ENCODE assay signal across 8 mouse cellular contexts in genomic region chr13:30888480-30888879, GRCm38 (mm10). TPM values are rescaled to one million over a fixed set of nuclear protein-coding genes. Genes with fewer than 3 reads are reported as not detected.
DNase-seq lines count a peak whose midpoint lies in the region; ATAC-seq lines count a peak whose summit lies in the region.

No protein-coding gene starts in this region.

- H3K4me2 ChIP-seq in embryonic facial prominence, embryonic 14.5 days (ENCODE audit: low read depth, low read length), result no peak overlapping the region
- H3K4me2 ChIP-seq in midbrain, embryonic 12.5 days (replicated peaks), result no peak overlapping the region

- no peaks in the 10 kb centered on the region for H3K4me1 ChIP-seq in embryonic facial prominence, embryonic 14.5 days (ENCODE audit: control insufficient read depth, insufficient read depth, low read length)
- no peaks in the 10 kb centered on the region for H3K4me1 ChIP-seq in midbrain, embryonic 12.5 days

- H3K9ac ChIP-seq in embryonic facial prominence, embryonic 14.5 days (ENCODE audit: low read depth, low read length), result no peak overlapping the region
- no peak overlapping the region for H3K9ac ChIP-seq in midbrain, embryonic 12.5 days (replicated peaks)

- intact Hi-C loops in heart, postnatal 25 days (cut with DNase I), result loop anchor here (1.0 to 10.0 kb wide), 3 partner anchors 93 to 766 kb away; no protein-coding TSS in a partner anchor

- DNase-seq in heart, adult 11 months, result peak; percentile 92
- DNase-seq in heart, postnatal 25 days (ENCODE audit: low spot score), result no peak
- DNase-seq in adrenal gland, postnatal 4 days (ENCODE audit: low spot score in 2 of 2), result peak; percentile 42 to 59
- peak; percentile 84 for DNase-seq in embryonic facial prominence, embryonic 14.5 days (ENCODE audit: low spot score)
- peak; percentile 83 for DNase-seq in heart, postnatal 4 days
- peak; percentile 49 to 85 for DNase-seq in layer of hippocampus, postnatal 25 days (ENCODE audit: extremely low spot score in 1 of 2, low spot score in 1 of 2)
- peak; percentile 58 to 88 for DNase-seq in spleen, postnatal 10 days (ENCODE audit: low spot score in 2 of 2)

- peaks cover 13% of the 10 kb centered on the region; the same call in 1 of the 2 replicates for H3K36me3 ChIP-seq in embryonic facial prominence, embryonic 14.5 days (ENCODE audit: control insufficient read depth, insufficient read depth, low read length)
- peaks cover 17% of the 10 kb centered on the region for H3K36me3 ChIP-seq in midbrain, embryonic 12.5 days

- no peak overlapping the region for H3K27ac ChIP-seq in embryonic facial prominence, embryonic 14.5 days (replicated peaks; ENCODE audit: low read depth, low read length)
- no peak overlapping the region for H3K27ac ChIP-seq in midbrain, embryonic 12.5 days (replicated peaks)

- WGBS in embryonic facial prominence, embryonic 14.5 days, result 12% methylated on average over 3 of the region's 3 CpGs
- 18% methylated on average over 3 of the region's 3 CpGs for WGBS in midbrain, embryonic 12.5 days

- ATAC-seq in embryonic facial prominence, embryonic 14.5 days (ENCODE audit: low read depth), result no peak
- ATAC-seq in midbrain, embryonic 12.5 days (ENCODE audit: low FRiP score, low read depth), result peak; percentile 70

- H3K4me3 ChIP-seq in embryonic facial prominence, embryonic 14.5 days (ENCODE audit: low read depth, low read length), result no peak overlapping the region
- H3K4me3 ChIP-seq in midbrain, embryonic 12.5 days, result no peak overlapping the region

- H3K9me3 ChIP-seq in embryonic facial prominence, embryonic 14.5 days (ENCODE audit: control insufficient read depth, low read length), result no peaks in the 10 kb centered on the region
- H3K9me3 ChIP-seq in midbrain, embryonic 12.5 days, result no peaks in the 10 kb centered on the region

- H3K27me3 ChIP-seq in embryonic facial prominence, embryonic 14.5 days (replicated peaks; ENCODE audit: control insufficient read depth, insufficient read depth, low read length), result no peaks in the 10 kb centered on the region
- no peaks in the 10 kb centered on the region for H3K27me3 ChIP-seq in midbrain, embryonic 12.5 days

RNA-seq across cellular contexts. Expression of gene Hus1b, which starts 59.1 kb away (rescaled TPM):
- not detected for total RNA-seq in heart, postnatal 25 days (2021)
- total RNA-seq in adrenal gland, postnatal 4 days (2021), result under 1 TPM; 0.51 to 0.59 TPM
- polyA plus RNA-seq in embryonic facial prominence, embryonic 14.5 days (2014; fragmentation: Nextera tagmentation; extraction: Ambion mirVana), result not detected in 2 replicates
- total RNA-seq in heart, postnatal 4 days (2021), result under 1 TPM; 0.23 to 0.45 TPM
- under 1 TPM in 1 of 2 experiments, not detected in 1; 0.82 TPM for total RNA-seq in layer of hippocampus, postnatal 25 days (2021)
- polyA plus RNA-seq in midbrain, embryonic 12.5 days (2016; fragmentation: Nextera tagmentation; extraction: Ambion mirVana), result 0.24 TPM in 1 of 2 replicates, not detected in the other
